Mouse (Mus musculus): Measurements from ENCODE around the gene Prr14.

- TF ChIP-seq POLR2A (IDR thresholded peaks at IDR 0.05; ENCODE audit: borderline replicate concordance, extremely low read depth, insufficient read depth, insufficient read length, poor library complexity, severe bottlenecking) (no peak), CTCF (IDR thresholded peaks at IDR 0.05; ENCODE audit: borderline replicate concordance, extremely low read depth, insufficient read depth, insufficient read length) (no peak)
These were observed 9.4 kb upstream of the Prr14 start for GRCm38 (mm10) chr7:127449966-127450365.

All from brain, embryonic 14.5 days (tissue).